Mouse (Mus musculus): Measurements from ENCODE around the gene Adgrb3. TPM values are rescaled to one million over a fixed set of nuclear protein-coding genes. Genes with fewer than 3 reads are reported as not detected.
"Not testable (repeated sequence)": the region's sequence is repeated elsewhere in the genome, so short reads cannot be mapped to it uniquely, and the experiment has no call there.

The Adgrb3 gene
- polyA plus RNA-seq, 1 experiment from 2014 or later = 14.8 TPM

- not testable (repeated sequence) for H3K4me1 ChIP-seq (replicated peaks; ENCODE audit: control insufficient read depth, insufficient read depth, low read length); DNase-seq (ENCODE audit: low spot score); H3K27ac ChIP-seq (ENCODE audit: low read depth, low read length); H3K9me3 ChIP-seq (ENCODE audit: control insufficient read depth, low read length); H3K36me3 ChIP-seq (ENCODE audit: control insufficient read depth, insufficient read depth, low read length); H3K4me2 ChIP-seq (replicated peaks; ENCODE audit: low read depth, low read length); H3K27me3 ChIP-seq (ENCODE audit: control insufficient read depth, insufficient read depth, low read length); H3K4me3 ChIP-seq (ENCODE audit: low read depth, low read length); ATAC-seq (ENCODE audit: low FRiP score); H3K9ac ChIP-seq (ENCODE audit: low read depth, low read length)
- 34% methylated on average over 2 of the region's 2 CpGs for WGBS
Observed at GRCm38 (mm10) chr1:25471612-25472011, 357.9 kb downstream of the Adgrb3 start.

DNA sequence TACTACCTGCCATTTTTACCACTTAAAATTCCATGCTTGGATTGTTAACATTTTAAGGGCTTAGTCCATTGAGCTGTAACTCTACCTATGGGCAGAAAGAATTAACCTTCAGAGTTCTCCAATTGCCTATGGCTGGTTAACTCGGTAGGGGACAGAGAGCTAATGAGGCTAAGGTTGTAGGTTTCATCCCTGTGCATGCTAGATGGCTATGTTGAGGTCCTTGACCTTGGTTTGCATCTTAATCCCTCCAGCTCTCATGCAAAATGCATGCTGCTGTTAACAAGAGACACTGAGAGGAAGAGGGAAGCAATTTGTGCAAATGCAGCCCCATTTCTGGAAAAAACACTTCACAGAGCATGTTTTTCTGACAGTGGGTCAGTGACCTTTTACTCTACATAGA, 366.9 kb downstream of the Adgrb3 start:
- no peak overlapping the region for H3K27ac ChIP-seq (ENCODE audit: low read depth, low read length)
- no peak overlapping the region for H3K4me2 ChIP-seq (replicated peaks; ENCODE audit: low read depth, low read length)
- DNase-seq (ENCODE audit: low spot score) (no peak), ATAC-seq (ENCODE audit: low FRiP score) (no peak)
- H3K36me3 ChIP-seq (ENCODE audit: control insufficient read depth, insufficient read depth, low read length) = no peaks in the 10 kb centered on the region
- H3K4me1 ChIP-seq (replicated peaks; ENCODE audit: control insufficient read depth, insufficient read depth, low read length) = no peaks in the 10 kb centered on the region
- no peak overlapping the region for H3K4me3 ChIP-seq (ENCODE audit: low read depth, low read length)
- H3K9ac ChIP-seq (ENCODE audit: low read depth, low read length) = no peak overlapping the region
- WGBS = 42% methylated on average over 1 of the region's 1 CpGs
- no peaks in the 10 kb centered on the region for H3K9me3 ChIP-seq (ENCODE audit: control insufficient read depth, low read length)
- H3K27me3 ChIP-seq (ENCODE audit: control insufficient read depth, insufficient read depth, low read length) = no peaks in the 10 kb centered on the region

- no peaks in the 10 kb centered on the region for H3K9me3 ChIP-seq (ENCODE audit: control insufficient read depth, low read length)
- no peaks in the 10 kb centered on the region for H3K4me1 ChIP-seq (replicated peaks; ENCODE audit: control insufficient read depth, insufficient read depth, low read length)
- H3K4me3 ChIP-seq (ENCODE audit: low read depth, low read length) = no peak overlapping the region
- H3K9ac ChIP-seq (ENCODE audit: low read depth, low read length) = no peak overlapping the region
- no peaks in the 10 kb centered on the region for H3K27me3 ChIP-seq (ENCODE audit: control insufficient read depth, insufficient read depth, low read length)
- no peak overlapping the region for H3K4me2 ChIP-seq (replicated peaks; ENCODE audit: low read depth, low read length)
- no peak for DNase-seq (ENCODE audit: low spot score)
- 66% methylated on average over 2 of the region's 2 CpGs for WGBS
- ATAC-seq (ENCODE audit: low FRiP score) = no peak
- H3K27ac ChIP-seq (ENCODE audit: low read depth, low read length) = no peak overlapping the region
- no peaks in the 10 kb centered on the region for H3K36me3 ChIP-seq (ENCODE audit: control insufficient read depth, insufficient read depth, low read length)
Observed at GRCm38 (mm10) chr1:25435506-25435905, 394.0 kb downstream of the Adgrb3 start.

DNA sequence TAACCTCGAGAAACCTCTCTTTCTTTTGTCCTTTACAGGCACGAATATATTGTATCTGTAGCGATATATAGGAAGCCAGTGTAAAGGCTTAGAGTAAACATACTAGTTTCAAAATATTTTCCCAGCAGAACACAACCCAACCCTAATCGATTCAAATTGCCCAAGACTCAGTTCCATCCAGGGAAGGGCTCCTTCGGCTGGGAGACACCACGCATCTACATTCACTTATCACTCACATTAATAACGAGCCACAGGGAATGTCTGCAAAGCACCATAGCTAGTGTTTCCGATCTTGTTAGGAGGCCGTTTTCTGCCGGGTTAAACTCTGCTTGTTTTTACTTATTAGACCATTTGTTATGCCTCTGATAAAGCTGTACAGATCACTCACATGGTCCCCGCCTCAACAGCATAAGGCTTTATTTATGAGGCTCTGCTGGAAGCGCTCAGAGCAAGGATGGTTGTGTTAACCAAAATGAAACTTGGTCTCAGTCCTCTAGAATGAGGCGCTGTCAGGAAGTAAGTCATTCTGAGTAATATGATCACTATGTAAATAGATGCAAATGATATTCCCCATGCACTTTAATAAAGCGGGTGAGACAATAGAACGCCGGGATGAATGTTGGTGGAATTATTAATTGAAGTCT, 399.2 kb downstream of the Adgrb3 start:
- no peak overlapping the region for H3K4me3 ChIP-seq (ENCODE audit: low read depth, low read length)
- H3K9ac ChIP-seq (ENCODE audit: low read depth, low read length) = no peak overlapping the region
- no peaks in the 10 kb centered on the region for H3K27me3 ChIP-seq (ENCODE audit: control insufficient read depth, insufficient read depth, low read length)
- H3K36me3 ChIP-seq (ENCODE audit: control insufficient read depth, insufficient read depth, low read length) = no peaks in the 10 kb centered on the region
- no peaks in the 10 kb centered on the region for H3K4me1 ChIP-seq (replicated peaks; ENCODE audit: control insufficient read depth, insufficient read depth, low read length)
- H3K4me2 ChIP-seq (replicated peaks; ENCODE audit: low read depth, low read length) = no peak overlapping the region
- H3K9me3 ChIP-seq (ENCODE audit: control insufficient read depth, low read length) = no peaks in the 10 kb centered on the region
- no peak overlapping the region for H3K27ac ChIP-seq (ENCODE audit: low read depth, low read length)
- DNase-seq (ENCODE audit: low spot score) (peak; percentile 12), ATAC-seq (ENCODE audit: low FRiP score) (peak; percentile 85)
- WGBS = 72% methylated on average over 16 of the region's 16 CpGs

GRCm38 (mm10) chr1:25420701-25421100, 408.8 kb downstream of the Adgrb3 start:
- Histone ChIP-seq H3K4me3 (ENCODE audit: low read depth, low read length) (no peak overlapping the region), H3K9me3 (ENCODE audit: control insufficient read depth, low read length) (no peaks in the 10 kb centered on the region), H3K36me3 (ENCODE audit: control insufficient read depth, insufficient read depth, low read length) (no peaks in the 10 kb centered on the region), H3K4me1 (replicated peaks; ENCODE audit: control insufficient read depth, insufficient read depth, low read length) (no peaks in the 10 kb centered on the region), H3K4me2 (replicated peaks; ENCODE audit: low read depth, low read length) (no peak overlapping the region), H3K9ac (ENCODE audit: low read depth, low read length) (no peak overlapping the region), H3K27me3 (ENCODE audit: control insufficient read depth, insufficient read depth, low read length) (no peaks in the 10 kb centered on the region), H3K27ac (ENCODE audit: low read depth, low read length) (no peak overlapping the region)
- DNase-seq (ENCODE audit: low spot score) (no peak), ATAC-seq (ENCODE audit: low FRiP score) (no peak)
- 94% methylated on average over 2 of the region's 2 CpGs for WGBS

- H3K4me2 ChIP-seq (replicated peaks; ENCODE audit: low read depth, low read length) = no peak overlapping the region
- no peaks in the 10 kb centered on the region for H3K36me3 ChIP-seq (ENCODE audit: control insufficient read depth, insufficient read depth, low read length)
- ATAC-seq (ENCODE audit: low FRiP score) = peak; percentile 66; the same call in 1 of the 2 replicates
- H3K27ac ChIP-seq (ENCODE audit: low read depth, low read length) = no peak overlapping the region
- H3K9me3 ChIP-seq (ENCODE audit: control insufficient read depth, low read length) = no peaks in the 10 kb centered on the region
- no peaks in the 10 kb centered on the region for H3K27me3 ChIP-seq (ENCODE audit: control insufficient read depth, insufficient read depth, low read length)
- peak; percentile 2 for DNase-seq (ENCODE audit: low spot score)
- no peak overlapping the region for H3K9ac ChIP-seq (ENCODE audit: low read depth, low read length)
- no peak overlapping the region for H3K4me3 ChIP-seq (ENCODE audit: low read depth, low read length)
- no peaks in the 10 kb centered on the region for H3K4me1 ChIP-seq (replicated peaks; ENCODE audit: control insufficient read depth, insufficient read depth, low read length)
Observed at GRCm38 (mm10) chr1:25419378-25419777, 410.1 kb downstream of the Adgrb3 start.

DNA sequence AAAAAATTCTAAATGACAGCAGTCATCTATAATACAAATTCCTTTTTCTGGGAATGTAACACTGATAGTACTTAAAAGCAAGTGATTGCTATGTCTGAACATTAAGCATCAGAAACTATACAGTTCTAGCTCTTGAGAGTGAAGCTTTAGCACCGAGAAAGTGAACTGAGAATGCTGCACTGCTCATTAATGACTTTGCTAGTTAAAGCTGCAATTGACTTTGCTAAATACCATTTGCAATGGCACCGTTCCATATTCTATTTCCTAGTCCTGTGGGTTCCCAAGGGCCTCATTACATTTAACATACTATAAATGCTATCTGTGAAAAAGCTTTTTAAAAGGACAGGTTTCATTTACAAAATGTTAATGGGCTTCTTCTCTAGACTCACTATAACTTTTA, 414.4 kb downstream of the Adgrb3 start:
- Histone ChIP-seq H3K36me3 (ENCODE audit: control insufficient read depth, insufficient read depth, low read length) (no peaks in the 10 kb centered on the region), H3K27ac (ENCODE audit: low read depth, low read length) (no peak overlapping the region), H3K9ac (ENCODE audit: low read depth, low read length) (no peak overlapping the region), H3K27me3 (ENCODE audit: control insufficient read depth, insufficient read depth, low read length) (no peaks in the 10 kb centered on the region), H3K4me3 (ENCODE audit: low read depth, low read length) (no peak overlapping the region), H3K4me1 (replicated peaks; ENCODE audit: control insufficient read depth, insufficient read depth, low read length) (no peaks in the 10 kb centered on the region), H3K9me3 (ENCODE audit: control insufficient read depth, low read length) (no peaks in the 10 kb centered on the region), H3K4me2 (replicated peaks; ENCODE audit: low read depth, low read length) (no peak overlapping the region)
- DNase-seq (ENCODE audit: low spot score) (no peak), ATAC-seq (ENCODE audit: low FRiP score) (no peak)
- 83% methylated on average over 2 of the region's 2 CpGs for WGBS

DNA sequence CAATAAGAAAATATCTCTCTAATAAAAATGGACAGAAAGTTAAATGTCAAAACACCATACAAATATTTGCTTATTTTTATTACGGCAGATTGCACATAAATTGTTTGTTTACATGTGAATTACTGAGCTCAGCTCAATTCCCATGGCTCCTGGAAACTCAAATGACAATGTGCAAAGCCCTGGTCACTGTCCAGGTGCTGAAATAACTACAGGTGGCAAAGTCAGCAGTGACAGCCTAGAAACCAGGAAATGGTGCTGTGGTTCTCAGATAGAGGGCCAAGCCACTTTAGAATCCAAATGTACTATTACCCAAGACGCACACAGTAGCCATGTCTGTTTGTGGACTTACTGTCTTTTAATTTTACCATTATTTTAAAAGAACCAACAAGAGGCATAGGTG, 465.3 kb downstream of the Adgrb3 start:
- no peak for ATAC-seq (ENCODE audit: low FRiP score)
- H3K4me2 ChIP-seq (replicated peaks; ENCODE audit: low read depth, low read length) = no peak overlapping the region
- H3K4me3 ChIP-seq (ENCODE audit: low read depth, low read length) = no peak overlapping the region
- no peak overlapping the region for H3K9ac ChIP-seq (ENCODE audit: low read depth, low read length)
- H3K9me3 ChIP-seq (ENCODE audit: control insufficient read depth, low read length) = no peaks in the 10 kb centered on the region
- DNase-seq (ENCODE audit: low spot score) = no peak
- no peaks in the 10 kb centered on the region for H3K27me3 ChIP-seq (ENCODE audit: control insufficient read depth, insufficient read depth, low read length)
- 93% methylated on average over 2 of the region's 2 CpGs for WGBS
- H3K27ac ChIP-seq (ENCODE audit: low read depth, low read length) = no peak overlapping the region
- no peaks in the 10 kb centered on the region for H3K4me1 ChIP-seq (replicated peaks; ENCODE audit: control insufficient read depth, insufficient read depth, low read length)
- H3K36me3 ChIP-seq (ENCODE audit: control insufficient read depth, insufficient read depth, low read length) = no peaks in the 10 kb centered on the region

GRCm38 (mm10) chr1:25358554-25358953, 471.0 kb downstream of the Adgrb3 start:
- Histone ChIP-seq H3K9me3 (ENCODE audit: control insufficient read depth, low read length) (no peaks in the 10 kb centered on the region), H3K4me1 (replicated peaks; ENCODE audit: control insufficient read depth, insufficient read depth, low read length) (no peaks in the 10 kb centered on the region), H3K9ac (ENCODE audit: low read depth, low read length) (no peak overlapping the region), H3K36me3 (ENCODE audit: control insufficient read depth, insufficient read depth, low read length) (no peaks in the 10 kb centered on the region), H3K27ac (ENCODE audit: low read depth, low read length) (no peak overlapping the region), H3K4me2 (replicated peaks; ENCODE audit: low read depth, low read length) (no peak overlapping the region), H3K4me3 (ENCODE audit: low read depth, low read length) (no peak overlapping the region), H3K27me3 (ENCODE audit: control insufficient read depth, insufficient read depth, low read length) (no peaks in the 10 kb centered on the region)
- ATAC-seq (ENCODE audit: low FRiP score) (no peak), DNase-seq (ENCODE audit: low spot score) (no peak)
- 91% methylated on average over 4 of the region's 4 CpGs for WGBS

Data from hindbrain, embryonic 11.5 days (tissue).